Mouse (Mus musculus) forebrain, embryonic 16.5 days (tissue): ENCODE data around the gene Cnga3. TPM values are rescaled to one million over a fixed set of nuclear protein-coding genes. Genes with fewer than 3 reads are reported as not detected.

Source experiments
- ATAC-seq: fragments of 200-750 bp; cut with Nextera tagmentation; 2 replicates; pipeline ENCODE4 v1.8.0; 2017; ENCODE audit warnings: mild to moderate bottlenecking, moderate library complexity
- H3K27ac ChIP-seq: fragments of 300-500 bp; sonication (generic); 2 replicates; pipeline ENCODE4 v1.5.1; 2014; ENCODE audit warnings: low read length, control low read depth
- H3K27me3 ChIP-seq: fragments of 300-500 bp; sonication (generic); replicated peaks from 2 replicates; pipeline ENCODE4 v1.6.1; 2014; ENCODE audit warnings: low read length; ENCODE audit not compliant: control insufficient read depth, insufficient read depth
- H3K36me3 ChIP-seq: fragments of 300-500 bp; sonication (generic); 2 replicates; pipeline ENCODE4 v1.6.1; 2014; ENCODE audit not compliant: control insufficient read depth, insufficient read depth
- H3K4me1 ChIP-seq: fragments of 300-500 bp; sonication (generic); replicated peaks from 2 replicates; pipeline ENCODE4 v1.6.1; 2014; ENCODE audit warnings: low read length; ENCODE audit not compliant: control insufficient read depth, insufficient read depth
- H3K4me2 ChIP-seq: fragments of 300-500 bp; sonication (generic); 2 replicates; pipeline ENCODE4 v1.6.1; 2014; ENCODE audit warnings: mild to moderate bottlenecking, low read length, control low read depth
- H3K4me3 ChIP-seq: fragments of 300-500 bp; sonication (generic); replicated peaks from 2 replicates; pipeline ENCODE4 v1.5.1; 2014; ENCODE audit warnings: mild to moderate bottlenecking, low read length, control low read depth
- H3K9ac ChIP-seq: fragments of 300-500 bp; sonication (generic); replicated peaks from 2 replicates; pipeline ENCODE4 v1.6.1; 2014; ENCODE audit warnings: low read depth, low read length, control low read depth
- H3K9me3 ChIP-seq: fragments of 300-500 bp; sonication (generic); 2 replicates; pipeline ENCODE4 v1.6.1; 2016; ENCODE audit warnings: low read length; ENCODE audit not compliant: control insufficient read depth
- WGBS: fragments of 180-500 bp; shearing (Covaris S2); extraction: QIAGEN DNeasy Blood & Tissue Kit; methylation state at CpG from one replicate; pipeline ENCODE4 v1.1.7; 2014; 5-methylcytosine and 5-hydroxymethylcytosine counted together
- polyA plus RNA-seq: library from polyadenylated mRNA; unstranded; fragments of >200 nt; fragmentation: Nextera tagmentation; extraction: Ambion mirVana; gene quantifications from 2 replicates; pipeline ENCODE4 v1.2.1, GENCODE M21; 2015

Cnga3 gene
- polyA plus RNA-seq, 1 experiment from 2014 or later = 0.23 TPM

GRCm38 (mm10) chr1:37218386-37218785 lies 4.2 kb downstream of the Cnga3 start:
- Histone ChIP-seq H3K4me2 (no peak overlapping the region; the same call in 1 of the 2 replicates), H3K9ac (no peak overlapping the region), H3K9me3 (no peaks in the 10 kb centered on the region), H3K27me3 (0 out of 2 replicates have a peak, but pooled peaks cover 2% of the 10 kb centered on the region), H3K27ac (no peak overlapping the region), H3K36me3 (no peaks in the 10 kb centered on the region), H3K4me1 (peaks cover 18% of the 10 kb centered on the region), H3K4me3 (no peak overlapping the region)
- 4% methylated on average over 14 of the region's 14 CpGs for WGBS
- ATAC-seq = no peak

GRCm38 (mm10) chr1:37219593-37219992 lies 5.4 kb downstream of the Cnga3 start:
- ATAC-seq = peak; percentile 11; the same call in 1 of the 2 replicates
- H3K4me1 ChIP-seq = peaks cover 18% of the 10 kb centered on the region
- no peak overlapping the region for H3K9ac ChIP-seq
- H3K36me3 ChIP-seq = no peaks in the 10 kb centered on the region
- WGBS = 78% methylated on average over 5 of the region's 5 CpGs
- no peak overlapping the region for H3K4me3 ChIP-seq
- H3K27me3 ChIP-seq = 0 out of 2 replicates have a peak, but pooled peaks cover 2% of the 10 kb centered on the region
- no peaks in the 10 kb centered on the region for H3K9me3 ChIP-seq
- H3K27ac ChIP-seq = peak overlapping the region; percentile 16; the same call in 1 of the 2 replicates
- no peak overlapping the region for H3K4me2 ChIP-seq

GRCm38 (mm10) chr1:37220134-37220907 lies 6.1 kb downstream of the Cnga3 start:
- H3K36me3 ChIP-seq = no peaks in the 10 kb centered on the region
- WGBS = 29% methylated on average over 6 of the region's 6 CpGs
- 0 out of 2 replicates have a peak, but pooled peaks cover 2% of the 10 kb centered on the region for H3K27me3 ChIP-seq
- H3K9ac ChIP-seq = no peak overlapping the region
- H3K4me3 ChIP-seq = no peak overlapping the region
- peak overlapping the region; percentile 16; the same call in 1 of the 2 replicates for H3K27ac ChIP-seq
- ATAC-seq = peak; percentile 99
- no peaks in the 10 kb centered on the region for H3K9me3 ChIP-seq
- peak overlapping the region; percentile 10 for H3K4me2 ChIP-seq
- H3K4me1 ChIP-seq = peaks cover 18% of the 10 kb centered on the region

GRCm38 (mm10) chr1:37222002-37222401 lies 7.8 kb downstream of the Cnga3 start:
- no peak overlapping the region for H3K9ac ChIP-seq
- H3K27ac ChIP-seq = no peak overlapping the region
- no peaks in the 10 kb centered on the region for H3K36me3 ChIP-seq
- no peaks in the 10 kb centered on the region for H3K9me3 ChIP-seq
- 81% methylated on average over 7 of the region's 7 CpGs for WGBS
- no peak for ATAC-seq
- H3K4me3 ChIP-seq = no peak overlapping the region
- H3K4me2 ChIP-seq = no peak overlapping the region
- 0 out of 2 replicates have a peak, but pooled peaks cover 2% of the 10 kb centered on the region for H3K27me3 ChIP-seq
- H3K4me1 ChIP-seq = peaks cover 18% of the 10 kb centered on the region

GRCm38 (mm10) chr1:37230404-37230803 lies 16.2 kb downstream of the Cnga3 start:
- no peak overlapping the region for H3K27ac ChIP-seq
- H3K4me3 ChIP-seq = no peak overlapping the region
- H3K36me3 ChIP-seq = no peaks in the 10 kb centered on the region
- H3K9ac ChIP-seq = no peak overlapping the region
- no peak for ATAC-seq
- no peaks in the 10 kb centered on the region; the same call in 1 of the 2 replicates for H3K9me3 ChIP-seq
- H3K27me3 ChIP-seq = no peaks in the 10 kb centered on the region
- H3K4me2 ChIP-seq = no peak overlapping the region
- WGBS = 75% methylated on average over 6 of the region's 6 CpGs
- H3K4me1 ChIP-seq = no peaks in the 10 kb centered on the region

GRCm38 (mm10) chr1:37231295-37231701 lies 17.1 kb downstream of the Cnga3 start:
- Histone ChIP-seq H3K9me3 (no peaks in the 10 kb centered on the region; the same call in 1 of the 2 replicates), H3K36me3 (no peaks in the 10 kb centered on the region), H3K4me1 (no peaks in the 10 kb centered on the region), H3K27me3 (no peaks in the 10 kb centered on the region), H3K4me3 (no peak overlapping the region), H3K9ac (no peak overlapping the region), H3K4me2 (no peak overlapping the region), H3K27ac (no peak overlapping the region)
- WGBS = 69% methylated on average over 6 of the region's 6 CpGs
- ATAC-seq = no peak

GRCm38 (mm10) chr1:37239045-37239635 lies 24.9 kb downstream of the Cnga3 start:
- no peak overlapping the region for H3K9ac ChIP-seq
- H3K4me1 ChIP-seq = no peaks in the 10 kb centered on the region
- no peak overlapping the region for H3K27ac ChIP-seq
- no peak for ATAC-seq
- H3K4me2 ChIP-seq = no peak overlapping the region
- 56% methylated on average over 10 of the region's 10 CpGs for WGBS
- no peaks in the 10 kb centered on the region for H3K27me3 ChIP-seq
- H3K9me3 ChIP-seq = no peaks in the 10 kb centered on the region
- no peak overlapping the region for H3K4me3 ChIP-seq
- no peaks in the 10 kb centered on the region for H3K36me3 ChIP-seq

- no peak overlapping the region for H3K4me3 ChIP-seq
- 76% methylated on average over 8 of the region's 8 CpGs for WGBS
- H3K27me3 ChIP-seq = no peaks in the 10 kb centered on the region
- H3K4me2 ChIP-seq = no peak overlapping the region
- H3K36me3 ChIP-seq = no peaks in the 10 kb centered on the region
- H3K9ac ChIP-seq = no peak overlapping the region
- ATAC-seq = no peak
- no peak overlapping the region for H3K27ac ChIP-seq
- H3K4me1 ChIP-seq = no peaks in the 10 kb centered on the region
- H3K9me3 ChIP-seq = no peaks in the 10 kb centered on the region
Observed at GRCm38 (mm10) chr1:37242253-37242652, 28.0 kb downstream of the Cnga3 start.

- no peak overlapping the region for H3K4me3 ChIP-seq
- H3K36me3 ChIP-seq = no peaks in the 10 kb centered on the region
- 83% methylated on average over 2 of the region's 2 CpGs for WGBS
- no peak overlapping the region for H3K4me2 ChIP-seq
- H3K4me1 ChIP-seq = no peaks in the 10 kb centered on the region
- no peaks in the 10 kb centered on the region for H3K9me3 ChIP-seq
- ATAC-seq = no peak
- no peak overlapping the region for H3K9ac ChIP-seq
- H3K27ac ChIP-seq = no peak overlapping the region
- no peaks in the 10 kb centered on the region for H3K27me3 ChIP-seq
Observed at GRCm38 (mm10) chr1:37246476-37246875, 32.2 kb downstream of the Cnga3 start.
